ENCODE assay signal across 13 mouse cellular contexts in genomic region chr7:127213930-127214329, GRCm38 (mm10). TPM values are rescaled to one million over a fixed set of nuclear protein-coding genes. Genes with fewer than 3 reads are reported as not detected.
DNase-seq lines count a peak whose midpoint lies in the region; ATAC-seq and TF ChIP-seq lines count a peak whose summit lies in the region.
"Had no signal": no experiment of that assay in that cellular context is flagged by ENCODE, and none has a peak within 500 bp of the region (broad histone marks: within the 10 kb centered on the region; RNA-seq: fewer than 3 reads in every experiment).

No protein-coding gene starts in this region.

- no peaks in the 10 kb centered on the region for H3K79me2 ChIP-seq in liver, adult 2 months (ENCODE audit: control insufficient read depth, insufficient read depth, low read length)

- ATAC-seq in heart, embryonic 13.5 days (ENCODE audit: extremely low read depth, insufficient number of reproducible peaks, low FRiP score, low TSS enrichment): no peak
- no peak for ATAC-seq in liver, embryonic 11.5 days (replicated peaks; ENCODE audit: low FRiP score)
- no peak for ATAC-seq in embryonic facial prominence, embryonic 15.5 days (ENCODE audit: insufficient number of reproducible peaks, low FRiP score, low TSS enrichment, low read depth)
- no peak for ATAC-seq in neural tube, embryonic 14.5 days (ENCODE audit: low read depth)
- ATAC-seq: forebrain, embryonic 13.5 days; liver, embryonic 12.5 days had no signal

- H3K4me3 ChIP-seq in heart, embryonic 13.5 days: peak overlapping the region; percentile 53; the same call in 1 of the 2 replicates
- H3K4me3 ChIP-seq in liver, adult 2 months (ENCODE audit: insufficient read depth, low read depth, low read length): no peak overlapping the region
- no peak overlapping the region for H3K4me3 ChIP-seq in liver, embryonic 11.5 days (ENCODE audit: low read depth, low read length)
- peak overlapping the region; percentile 41 for H3K4me3 ChIP-seq in embryonic facial prominence, embryonic 15.5 days (replicated peaks)
- H3K4me3 ChIP-seq in neural tube, embryonic 14.5 days (ENCODE audit: low read depth, low read length): no peak overlapping the region
- H3K4me3 ChIP-seq: liver, embryonic 12.5 days had no signal

- H3K27ac ChIP-seq in heart, embryonic 13.5 days (replicated peaks): no peak overlapping the region
- no peak overlapping the region for H3K27ac ChIP-seq in liver, adult 2 months (replicated peaks; ENCODE audit: insufficient read depth, low read depth, low read length)
- no peak overlapping the region for H3K27ac ChIP-seq in liver, embryonic 11.5 days (ENCODE audit: low read depth, low read length)
- H3K27ac ChIP-seq in embryonic facial prominence, embryonic 15.5 days (replicated peaks): 0 out of 2 replicates have a peak overlapping the region, but pooled peaks have one; percentile 18
- no peak overlapping the region for H3K27ac ChIP-seq in neural tube, embryonic 14.5 days (ENCODE audit: low read depth, low read length)
- H3K27ac ChIP-seq: forebrain, embryonic 13.5 days; stomach, embryonic 15.5 days had no signal

- no peaks in the 10 kb centered on the region for H3K9me3 ChIP-seq in heart, embryonic 13.5 days
- H3K9me3 ChIP-seq in liver, embryonic 11.5 days (ENCODE audit: control insufficient read depth, low read length): no peaks in the 10 kb centered on the region
- no peaks in the 10 kb centered on the region for H3K9me3 ChIP-seq in embryonic facial prominence, embryonic 15.5 days (replicated peaks)
- H3K9me3 ChIP-seq in neural tube, embryonic 14.5 days (ENCODE audit: control insufficient read depth, low read length): no peaks in the 10 kb centered on the region
- H3K9me3 ChIP-seq: forebrain, embryonic 13.5 days; liver, embryonic 12.5 days; stomach, embryonic 15.5 days had no signal

- intact Hi-C loops in heart, postnatal 25 days (cut with DNase I): loop anchor here (2.0 kb wide), 1 partner anchor 17 kb away; no protein-coding TSS in a partner anchor

- H3K27me3 ChIP-seq in heart, embryonic 13.5 days (replicated peaks): 0 out of 2 replicates have a peak, but pooled peaks cover 6% of the 10 kb centered on the region
- H3K27me3 ChIP-seq in liver, adult 2 months (ENCODE audit: control insufficient read depth, insufficient read depth, low read length): no peaks in the 10 kb centered on the region
- H3K27me3 ChIP-seq in liver, embryonic 11.5 days (replicated peaks; ENCODE audit: control insufficient read depth, insufficient read depth, low read length): no peaks in the 10 kb centered on the region; the same call in 1 of the 2 replicates
- H3K27me3 ChIP-seq in embryonic facial prominence, embryonic 15.5 days: no peaks in the 10 kb centered on the region
- H3K27me3 ChIP-seq in neural tube, embryonic 14.5 days (ENCODE audit: control insufficient read depth, insufficient read depth, low read length): no peaks in the 10 kb centered on the region
- H3K27me3 ChIP-seq: liver, embryonic 12.5 days; stomach, embryonic 15.5 days had no signal

- H3K36me3 ChIP-seq in heart, embryonic 13.5 days: no peaks in the 10 kb centered on the region
- no peaks in the 10 kb centered on the region for H3K36me3 ChIP-seq in liver, adult 2 months (ENCODE audit: control insufficient read depth, insufficient read depth, low read length)
- no peaks in the 10 kb centered on the region for H3K36me3 ChIP-seq in liver, embryonic 11.5 days (ENCODE audit: control insufficient read depth, insufficient read depth, low read length)
- no peaks in the 10 kb centered on the region for H3K36me3 ChIP-seq in embryonic facial prominence, embryonic 15.5 days
- H3K36me3 ChIP-seq in neural tube, embryonic 14.5 days (ENCODE audit: control insufficient read depth, insufficient read depth, low read length): no peaks in the 10 kb centered on the region
- H3K36me3 ChIP-seq: liver, embryonic 12.5 days; stomach, embryonic 15.5 days had no signal

- H3K4me1 ChIP-seq in heart, embryonic 13.5 days: peaks cover 69% of the 10 kb centered on the region
- H3K4me1 ChIP-seq in liver, adult 2 months (ENCODE audit: control insufficient read depth, insufficient read depth, low read length): no peaks in the 10 kb centered on the region
- peaks cover 38% of the 10 kb centered on the region for H3K4me1 ChIP-seq in liver, embryonic 11.5 days (replicated peaks; ENCODE audit: control insufficient read depth, insufficient read depth, low read length)
- H3K4me1 ChIP-seq in embryonic facial prominence, embryonic 15.5 days: peaks cover 25% of the 10 kb centered on the region; the same call in 1 of the 2 replicates
- peaks cover 4% of the 10 kb centered on the region for H3K4me1 ChIP-seq in neural tube, embryonic 14.5 days (ENCODE audit: control insufficient read depth, insufficient read depth, low read length)

- peak overlapping the region; percentile 82 for H3K9ac ChIP-seq in heart, embryonic 13.5 days
- H3K9ac ChIP-seq in liver, adult 2 months (ENCODE audit: low read depth, low read length): no peak overlapping the region
- H3K9ac ChIP-seq in liver, embryonic 11.5 days (ENCODE audit: low read depth, low read length): no peak overlapping the region
- H3K9ac ChIP-seq in embryonic facial prominence, embryonic 15.5 days: no peak overlapping the region
- no peak overlapping the region for H3K9ac ChIP-seq in neural tube, embryonic 14.5 days (replicated peaks; ENCODE audit: low read depth, low read length)
- H3K9ac ChIP-seq: liver, embryonic 12.5 days; stomach, embryonic 15.5 days had no signal

- DNase-seq in heart, postnatal 25 days (ENCODE audit: low spot score): no peak
- no peak for DNase-seq in liver, adult 2 months (ENCODE audit: extremely low read depth, low read depth, low spot score)
- DNase-seq in liver, embryonic 11.5 days (ENCODE audit: low spot score): no peak
- no peak for DNase-seq in adrenal gland, adult 8-10 months
- no peak for DNase-seq in cerebellum, adult 11 months
- DNase-seq: adrenal gland, postnatal 25 days; kidney, adult 18-20 months had no signal

- H3K4me2 ChIP-seq in heart, embryonic 13.5 days: peak overlapping the region; percentile 73
- no peak overlapping the region; the same call in 1 of the 2 replicates for H3K4me2 ChIP-seq in liver, embryonic 11.5 days
- peak overlapping the region; percentile 64 for H3K4me2 ChIP-seq in embryonic facial prominence, embryonic 15.5 days (replicated peaks)
- peak overlapping the region; percentile 28; the same call in 1 of the 2 replicates for H3K4me2 ChIP-seq in neural tube, embryonic 14.5 days (ENCODE audit: low read depth, low read length)
- H3K4me2 ChIP-seq: forebrain, embryonic 13.5 days had no signal

- TF ChIP-seq CTCF in liver, adult 2 months (IDR thresholded peaks at IDR 0.05; ENCODE audit: low read depth, low read length): peak; percentile 23; the same call in 1 of the 2 replicates

- no peak for TF ChIP-seq POLR2A in liver, adult 2 months (IDR thresholded peaks at IDR 0.05; ENCODE audit: extremely low read depth, insufficient read depth, low read length)

- 53% methylated on average over 12 of the region's 12 CpGs for WGBS in heart, embryonic 13.5 days
- 71% methylated on average over 12 of the region's 12 CpGs for WGBS in liver, adult 2 months
- WGBS in liver, embryonic 11.5 days: 55% methylated on average over 12 of the region's 12 CpGs
- WGBS in embryonic facial prominence, embryonic 15.5 days: 44% methylated on average over 12 of the region's 12 CpGs
- 42% methylated on average over 12 of the region's 12 CpGs for WGBS in neural tube, embryonic 14.5 days

RNA-seq across cellular contexts. Expression of gene Mylpf, which starts 5.2 kb away (rescaled TPM):
- polyA plus RNA-seq in heart, embryonic 13.5 days (2015; fragmentation: Nextera tagmentation; extraction: Ambion mirVana): 17.0 and 24.9 TPM in 2 replicates
- total RNA-seq in heart, postnatal 25 days (2021): 1 to 10 TPM in 1 of 2 experiments, under 1 TPM in 1; 0.99 to 2.9 TPM
- total RNA-seq in liver, adult 2 months (2014; rRNA removed): 1.5 and 8.6 TPM in 2 replicates
- polyA plus RNA-seq in liver, adult 2 months (2012; rRNA removed): 0.71 and 0.93 TPM in 2 replicates
- 31.5 and 33.6 TPM in 2 replicates for polyA plus RNA-seq in liver, embryonic 11.5 days (2014; fragmentation: Nextera tagmentation; extraction: Ambion mirVana)
- 585 and 767 TPM in 2 replicates for polyA plus RNA-seq in embryonic facial prominence, embryonic 15.5 days (2015; fragmentation: Nextera tagmentation; extraction: Ambion mirVana)
- 8.5 and 12.5 TPM in 2 replicates for polyA plus RNA-seq in neural tube, embryonic 14.5 days (2014; fragmentation: Nextera tagmentation; extraction: Ambion mirVana)
- 1 to 10 TPM; 2.8 to 6.2 (median 3.7) TPM for total RNA-seq in adrenal gland, adult 8-10 months (2022)

RNA-seq across cellular contexts. Expression of gene Tbc1d10b, which starts 5.7 kb away (rescaled TPM):
- 18.0 and 18.2 TPM in 2 replicates for polyA plus RNA-seq in heart, embryonic 13.5 days (2015; fragmentation: Nextera tagmentation; extraction: Ambion mirVana)
- total RNA-seq in heart, postnatal 25 days (2021): 10 to 100 TPM; 28.8 to 29.1 TPM
- total RNA-seq in liver, adult 2 months (2014; rRNA removed): 5.3 and 7.0 TPM in 2 replicates
- 7.3 and 9.5 TPM in 2 replicates for polyA plus RNA-seq in liver, adult 2 months (2012; rRNA removed)
- polyA plus RNA-seq in liver, embryonic 11.5 days (2014; fragmentation: Nextera tagmentation; extraction: Ambion mirVana): 28.2 and 29.0 TPM in 2 replicates
- 29.4 and 32.5 TPM in 2 replicates for polyA plus RNA-seq in embryonic facial prominence, embryonic 15.5 days (2015; fragmentation: Nextera tagmentation; extraction: Ambion mirVana)
- 28.5 and 29.4 TPM in 2 replicates for polyA plus RNA-seq in neural tube, embryonic 14.5 days (2014; fragmentation: Nextera tagmentation; extraction: Ambion mirVana)
- 10 to 100 TPM; 47.9 to 63.7 (median 57.0) TPM for total RNA-seq in adrenal gland, adult 8-10 months (2022)

RNA-seq across cellular contexts. Expression of gene Cd2bp2, which starts 18.1 kb away (rescaled TPM):
- polyA plus RNA-seq in heart, embryonic 13.5 days (2015; fragmentation: Nextera tagmentation; extraction: Ambion mirVana): 42.1 TPM in 2 replicates
- total RNA-seq in heart, postnatal 25 days (2021): 10 to 100 TPM; 35.6 to 38.1 TPM
- total RNA-seq in liver, adult 2 months (2014; rRNA removed): 12.4 and 12.6 TPM in 2 replicates
- 10.1 and 11.8 TPM in 2 replicates for polyA plus RNA-seq in liver, adult 2 months (2012; rRNA removed)
- 50.3 and 59.5 TPM in 2 replicates for polyA plus RNA-seq in liver, embryonic 11.5 days (2014; fragmentation: Nextera tagmentation; extraction: Ambion mirVana)
- 56.4 and 61.8 TPM in 2 replicates for polyA plus RNA-seq in embryonic facial prominence, embryonic 15.5 days (2015; fragmentation: Nextera tagmentation; extraction: Ambion mirVana)
- 58.1 and 71.9 TPM in 2 replicates for polyA plus RNA-seq in neural tube, embryonic 14.5 days (2014; fragmentation: Nextera tagmentation; extraction: Ambion mirVana)
- 10 to 100 TPM; 61.9 to 89.2 (median 70.0) TPM for total RNA-seq in adrenal gland, adult 8-10 months (2022)

RNA-seq across cellular contexts. Expression of gene Zfp553, which starts 18.9 kb away (rescaled TPM):
- 21.4 and 24.1 TPM in 2 replicates for polyA plus RNA-seq in heart, embryonic 13.5 days (2015; fragmentation: Nextera tagmentation; extraction: Ambion mirVana)
- 1 to 10 TPM; 6.0 to 7.1 TPM for total RNA-seq in heart, postnatal 25 days (2021)
- total RNA-seq in liver, adult 2 months (2014; rRNA removed): 2.3 and 2.9 TPM in 2 replicates
- polyA plus RNA-seq in liver, adult 2 months (2012; rRNA removed): 3.5 and 4.5 TPM in 2 replicates
- polyA plus RNA-seq in liver, embryonic 11.5 days (2014; fragmentation: Nextera tagmentation; extraction: Ambion mirVana): 17.2 TPM in 2 replicates
- polyA plus RNA-seq in embryonic facial prominence, embryonic 15.5 days (2015; fragmentation: Nextera tagmentation; extraction: Ambion mirVana): 41.3 and 42.5 TPM in 2 replicates
- 21.5 and 24.0 TPM in 2 replicates for polyA plus RNA-seq in neural tube, embryonic 14.5 days (2014; fragmentation: Nextera tagmentation; extraction: Ambion mirVana)
- 10 to 100 TPM; 11.6 to 19.5 (median 15.0) TPM for total RNA-seq in adrenal gland, adult 8-10 months (2022)

RNA-seq across cellular contexts. Expression of gene Sept1, which starts 19.0 kb away (rescaled TPM):
- polyA plus RNA-seq in heart, embryonic 13.5 days (2015; fragmentation: Nextera tagmentation; extraction: Ambion mirVana): 23.1 and 23.2 TPM in 2 replicates
- total RNA-seq in heart, postnatal 25 days (2021): 1 to 10 TPM; 3.2 to 6.7 TPM
- total RNA-seq in liver, adult 2 months (2014; rRNA removed): 1.4 and 1.5 TPM in 2 replicates
- polyA plus RNA-seq in liver, adult 2 months (2012; rRNA removed): 3.5 and 4.0 TPM in 2 replicates
- polyA plus RNA-seq in liver, embryonic 11.5 days (2014; fragmentation: Nextera tagmentation; extraction: Ambion mirVana): 14.9 and 17.5 TPM in 2 replicates
- polyA plus RNA-seq in embryonic facial prominence, embryonic 15.5 days (2015; fragmentation: Nextera tagmentation; extraction: Ambion mirVana): 22.4 and 23.9 TPM in 2 replicates
- polyA plus RNA-seq in neural tube, embryonic 14.5 days (2014; fragmentation: Nextera tagmentation; extraction: Ambion mirVana): 7.2 and 9.1 TPM in 2 replicates
- 10 to 100 TPM in 2 of 4 experiments, 1 to 10 TPM in 2; 9.1 to 11.2 (median 10.3) TPM for total RNA-seq in adrenal gland, adult 8-10 months (2022)

Comparison
In these comparisons a context has a peak if more than half of its experiments do, and no peak if none do; other contexts are left out.
1. H3K4me3 ChIP-seq: peak in heart, embryonic 13.5 days (single experiment) and embryonic facial prominence, embryonic 15.5 days (single experiment); none in liver, adult 2 months (single experiment), liver, embryonic 11.5 days (single experiment) and neural tube, embryonic 14.5 days (single experiment).
2. RNA of gene Mylpf, which starts 5.2 kb away (polyA plus RNA-seq): 585 to 767 TPM in embryonic facial prominence, embryonic 15.5 days; 31.5 to 33.6 TPM in liver, embryonic 11.5 days, 17.0 to 24.9 TPM in heart, embryonic 13.5 days, 8.5 to 12.5 TPM in neural tube, embryonic 14.5 days and 0.71 to 0.93 TPM in liver, adult 2 months; every median in the first group is over 10 times any median in the second.